Mouse (Mus musculus) thymus, postnatal 4 days (tissue): ENCODE results near the gene Cnn3.

Source experiments
- DNase-seq: peaks from one replicate; pipeline ENCODE4 v3.0.0; 2021

Gene Cnn3

GRCm38 (mm10) chr3:121500225-121500624 is 73.9 kb downstream of the Cnn3 start:
- peak; percentile 87 for DNase-seq

- DNase-seq = no peak
Measured at GRCm38 (mm10) chr3:121500734-121501133, 74.4 kb downstream of the Cnn3 start.

GRCm38 (mm10) chr3:121504927-121505487 is 78.7 kb downstream of the Cnn3 start:
- DNase-seq = no peak

GRCm38 (mm10) chr3:121506175-121506574 is 79.9 kb downstream of the Cnn3 start:
- DNase-seq = no peak

GRCm38 (mm10) chr3:121506756-121507155 is 80.5 kb downstream of the Cnn3 start:
- no peak for DNase-seq

GRCm38 (mm10) chr3:121507678-121508077 is 81.4 kb downstream of the Cnn3 start:
- no peak for DNase-seq
